Mouse (Mus musculus): Measurements from ENCODE around the gene Itgb3. TPM values are rescaled to one million over a fixed set of nuclear protein-coding genes. Genes with fewer than 3 reads are reported as not detected.

The Itgb3 gene
- 25.0 TPM for polyA plus RNA-seq (2012; fragmentation: generic; extraction: Trizol)

- peak within 1 kb of the TSS; percentile 31 for H3ac ChIP-seq (ENCODE audit: control insufficient read depth, insufficient read length)
- H3K79me2 ChIP-seq (ENCODE audit: control insufficient read depth, insufficient read depth) = peaks cover 34% of the 10 kb centered on the region
- H3K36me3 ChIP-seq (ENCODE audit: control insufficient read depth, insufficient read depth) = no peaks in the 10 kb centered on the region
- TF ChIP-seq SRF (IDR thresholded peaks at IDR 0.05; ENCODE audit: control insufficient read depth, insufficient read length, low read depth) (no peak), MYOG (IDR thresholded peaks at IDR 0.05; ENCODE audit: control insufficient read depth in 1 of 3, insufficient read depth in 1 of 3, insufficient read length in 2 of 3, low read depth in 2 of 3) (peak in 2 of 3 experiments; percentile 34 to 35), E2F4 (IDR thresholded peaks at IDR 0.05; ENCODE audit: insufficient read depth) (no peak), TCF3 (IDR thresholded peaks at IDR 0.05; ENCODE audit: insufficient read length, low read depth) (no peak), POLR2AphosphoS2 (IDR thresholded peaks at IDR 0.05; ENCODE audit: insufficient read length, low read depth) (peak; percentile 64), MAX (IDR thresholded peaks at IDR 0.05; ENCODE audit: low read depth) (no peak), MYOD1 (IDR thresholded peaks at IDR 0.05; ENCODE audit: control insufficient read depth in 1 of 3, insufficient read length in 2 of 3, low read depth in 2 of 3) (peak in 2 of 3 experiments; percentile 1 to 60), POLR2A (IDR thresholded peaks at IDR 0.05; ENCODE audit: insufficient read length, low read depth) (peak; percentile 75), CEBPB (IDR thresholded peaks at IDR 0.05; ENCODE audit: insufficient read depth, poor library complexity, severe bottlenecking) (no peak), TCF12 (IDR thresholded peaks at IDR 0.05; ENCODE audit: insufficient read depth, poor library complexity, severe bottlenecking) (no peak), USF1 (IDR thresholded peaks at IDR 0.05; ENCODE audit: low read depth) (no peak), REST (IDR thresholded peaks at IDR 0.05; ENCODE audit: insufficient read depth, insufficient read length) (no peak)
- H3K27me3 ChIP-seq (ENCODE audit: control insufficient read depth, insufficient read depth, insufficient read length) = no peaks in the 10 kb centered on the region
- peak within 1 kb of the TSS; percentile 46 for H3K4me3 ChIP-seq
- H3K4me2 ChIP-seq (ENCODE audit: low read depth) = peak within 1 kb of the TSS; percentile 67
These were observed at the start of gene Itgb3 for GRCm38 (mm10) chr11:104607491-104608245. TSS of gene Itgb3 (plus strand) at chr11:104608000.

GRCm38 (mm10) chr11:104558065-104558464 is 49.7 kb upstream of the Itgb3 start:
- H3K27me3 ChIP-seq (ENCODE audit: control insufficient read depth, insufficient read depth, insufficient read length) = no peaks in the 10 kb centered on the region
- no peak overlapping the region for H3K4me3 ChIP-seq
- H3K79me2 ChIP-seq (ENCODE audit: control insufficient read depth, insufficient read depth) = no peaks in the 10 kb centered on the region
- peak overlapping the region; percentile 48 for H3K4me2 ChIP-seq (ENCODE audit: low read depth)
- H3ac ChIP-seq (ENCODE audit: control insufficient read depth, insufficient read length) = no peak overlapping the region
- no peaks in the 10 kb centered on the region for H3K36me3 ChIP-seq (ENCODE audit: control insufficient read depth, insufficient read depth)
- no peak for TF ChIP-seq SRF (IDR thresholded peaks at IDR 0.05; ENCODE audit: control insufficient read depth, insufficient read length, low read depth)
- no peak for TF ChIP-seq USF1 (IDR thresholded peaks at IDR 0.05; ENCODE audit: low read depth)
- no peak for TF ChIP-seq CEBPB (IDR thresholded peaks at IDR 0.05; ENCODE audit: insufficient read depth, poor library complexity, severe bottlenecking)
- TF ChIP-seq TCF12 (IDR thresholded peaks at IDR 0.05; ENCODE audit: insufficient read depth, poor library complexity, severe bottlenecking) = no peak
- no peak for TF ChIP-seq TCF3 (IDR thresholded peaks at IDR 0.05; ENCODE audit: insufficient read length, low read depth)
- TF ChIP-seq MAX (IDR thresholded peaks at IDR 0.05; ENCODE audit: low read depth) = no peak
- TF ChIP-seq REST (IDR thresholded peaks at IDR 0.05; ENCODE audit: insufficient read depth, insufficient read length) = no peak
- TF ChIP-seq MYOG (IDR thresholded peaks at IDR 0.05; ENCODE audit: control insufficient read depth in 1 of 3, insufficient read depth in 1 of 3, insufficient read length in 2 of 3, low read depth in 2 of 3) = no peak
- TF ChIP-seq POLR2A (IDR thresholded peaks at IDR 0.05; ENCODE audit: insufficient read length, low read depth) = no peak
- TF ChIP-seq MYOD1 (IDR thresholded peaks at IDR 0.05; ENCODE audit: control insufficient read depth in 1 of 3, insufficient read length in 2 of 3, low read depth in 2 of 3) = no peak
- no peak for TF ChIP-seq POLR2AphosphoS2 (IDR thresholded peaks at IDR 0.05; ENCODE audit: insufficient read length, low read depth)
- no peak for TF ChIP-seq E2F4 (IDR thresholded peaks at IDR 0.05; ENCODE audit: insufficient read depth)

GRCm38 (mm10) chr11:104558651-104559403 is 49.0 kb upstream of the Itgb3 start:
- no peaks in the 10 kb centered on the region for H3K36me3 ChIP-seq (ENCODE audit: control insufficient read depth, insufficient read depth)
- no peaks in the 10 kb centered on the region for H3K27me3 ChIP-seq (ENCODE audit: control insufficient read depth, insufficient read depth, insufficient read length)
- no peak overlapping the region for H3K4me3 ChIP-seq
- peak overlapping the region; percentile 48 for H3K4me2 ChIP-seq (ENCODE audit: low read depth)
- TF ChIP-seq MAX (IDR thresholded peaks at IDR 0.05; ENCODE audit: low read depth) (no peak), POLR2AphosphoS2 (IDR thresholded peaks at IDR 0.05; ENCODE audit: insufficient read length, low read depth) (no peak), TCF3 (IDR thresholded peaks at IDR 0.05; ENCODE audit: insufficient read length, low read depth) (no peak), POLR2A (IDR thresholded peaks at IDR 0.05; ENCODE audit: insufficient read length, low read depth) (no peak), REST (IDR thresholded peaks at IDR 0.05; ENCODE audit: insufficient read depth, insufficient read length) (no peak), SRF (IDR thresholded peaks at IDR 0.05; ENCODE audit: control insufficient read depth, insufficient read length, low read depth) (no peak), MYOG (IDR thresholded peaks at IDR 0.05; ENCODE audit: control insufficient read depth in 1 of 3, insufficient read depth in 1 of 3, insufficient read length in 2 of 3, low read depth in 2 of 3) (no peak), TCF12 (IDR thresholded peaks at IDR 0.05; ENCODE audit: insufficient read depth, poor library complexity, severe bottlenecking) (no peak), CEBPB (IDR thresholded peaks at IDR 0.05; ENCODE audit: insufficient read depth, poor library complexity, severe bottlenecking) (no peak), E2F4 (IDR thresholded peaks at IDR 0.05; ENCODE audit: insufficient read depth) (no peak), USF1 (IDR thresholded peaks at IDR 0.05; ENCODE audit: low read depth) (no peak), MYOD1 (IDR thresholded peaks at IDR 0.05; ENCODE audit: control insufficient read depth in 1 of 3, insufficient read length in 2 of 3, low read depth in 2 of 3) (no peak)
- H3K79me2 ChIP-seq (ENCODE audit: control insufficient read depth, insufficient read depth) = no peaks in the 10 kb centered on the region
- no peak overlapping the region for H3ac ChIP-seq (ENCODE audit: control insufficient read depth, insufficient read length)

DNA sequence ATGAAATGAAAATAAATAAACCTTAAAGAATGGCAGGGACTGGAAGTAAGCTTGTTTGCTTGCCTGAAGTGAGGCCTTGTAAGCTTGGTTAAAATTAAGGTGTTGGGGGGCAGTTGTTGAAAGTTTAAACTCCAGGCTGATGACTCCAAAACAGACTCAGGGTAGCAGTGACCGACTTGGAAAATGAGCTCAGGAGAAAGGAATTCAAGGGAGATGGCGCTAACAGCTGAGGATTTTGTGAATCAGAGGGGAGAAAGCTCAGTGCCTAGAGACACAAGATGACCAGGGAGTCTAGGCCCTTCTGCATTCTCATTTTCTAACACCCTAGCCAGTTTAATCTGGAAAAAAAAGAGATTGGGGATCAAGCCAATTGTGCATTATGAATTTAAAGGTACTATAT is 46.8 kb upstream of the Itgb3 start:
- no peaks in the 10 kb centered on the region for H3K79me2 ChIP-seq (ENCODE audit: control insufficient read depth, insufficient read depth)
- peak overlapping the region; percentile 65 for H3K4me2 ChIP-seq (ENCODE audit: low read depth)
- H3K27me3 ChIP-seq (ENCODE audit: control insufficient read depth, insufficient read depth, insufficient read length) = no peaks in the 10 kb centered on the region
- H3K4me3 ChIP-seq = no peak overlapping the region
- H3ac ChIP-seq (ENCODE audit: control insufficient read depth, insufficient read length) = no peak overlapping the region
- TF ChIP-seq MYOD1 (IDR thresholded peaks at IDR 0.05; ENCODE audit: control insufficient read depth in 1 of 3, insufficient read length in 2 of 3, low read depth in 2 of 3) = peak; percentile 75 to 87 (median 85)
- TF ChIP-seq TCF12 (IDR thresholded peaks at IDR 0.05; ENCODE audit: insufficient read depth, poor library complexity, severe bottlenecking) = peak; percentile 76
- peak in 2 of 3 experiments; percentile 71 to 88 for TF ChIP-seq MYOG (IDR thresholded peaks at IDR 0.05; ENCODE audit: control insufficient read depth in 1 of 3, insufficient read depth in 1 of 3, insufficient read length in 2 of 3, low read depth in 2 of 3)
- no peak for TF ChIP-seq E2F4 (IDR thresholded peaks at IDR 0.05; ENCODE audit: insufficient read depth)
- H3K36me3 ChIP-seq (ENCODE audit: control insufficient read depth, insufficient read depth) = no peaks in the 10 kb centered on the region
